Mouse (Mus musculus) embryonic facial prominence, embryonic 13.5 days (tissue): ENCODE measurements around the gene Smarcd3. TPM values are rescaled to one million over a fixed set of nuclear protein-coding genes. Genes with fewer than 3 reads are reported as not detected.

ENCODE experiments used
- ATAC-seq: fragments of 200-750 bp; cut with Nextera tagmentation; 2 replicates; pipeline ENCODE4 v1.8.0; 2017; ENCODE audit warnings: low read depth; ENCODE audit not compliant: insufficient number of reproducible peaks, insufficient read depth, low FRiP score, low TSS enrichment
- H3K27ac ChIP-seq: fragments of 300-500 bp; sonication (generic); 2 replicates; pipeline ENCODE4 v1.5.1; 2015; ENCODE audit warnings: moderate library complexity, mild to moderate bottlenecking, inconsistent platforms
- H3K27me3 ChIP-seq: fragments of 300-500 bp; sonication (generic); 2 replicates; pipeline ENCODE4 v1.6.1; 2015; ENCODE audit warnings: mild to moderate bottlenecking, inconsistent platforms
- H3K36me3 ChIP-seq: fragments of 300-500 bp; sonication (generic); 2 replicates; pipeline ENCODE4 v1.6.1; 2015; ENCODE audit warnings: mild to moderate bottlenecking, inconsistent platforms
- H3K4me1 ChIP-seq: fragments of 300-500 bp; sonication (generic); 2 replicates; pipeline ENCODE4 v1.6.1; 2015; ENCODE audit warnings: inconsistent platforms
- H3K4me2 ChIP-seq: fragments of 300-500 bp; sonication (generic); 2 replicates; pipeline ENCODE4 v1.6.1; 2015; ENCODE audit warnings: moderate library complexity, mild to moderate bottlenecking, inconsistent platforms
- H3K4me3 ChIP-seq: fragments of 300-500 bp; sonication (generic); 2 replicates; pipeline ENCODE4 v1.5.1; 2015; ENCODE audit warnings: mild to moderate bottlenecking, inconsistent platforms
- H3K9ac ChIP-seq: fragments of 300-500 bp; sonication (generic); 2 replicates; pipeline ENCODE4 v1.6.1; 2015; ENCODE audit warnings: mild to moderate bottlenecking, inconsistent platforms
- H3K9me3 ChIP-seq: fragments of 300-500 bp; sonication (generic); 2 replicates; pipeline ENCODE4 v1.6.1; 2016; ENCODE audit warnings: inconsistent platforms
- WGBS: fragments of 180-500 bp; shearing (Covaris S2); methylation state at CpG from one replicate; pipeline ENCODE4 v1.1.7; 2015; ENCODE audit warnings: mixed read lengths; 5-methylcytosine and 5-hydroxymethylcytosine counted together
- polyA plus RNA-seq: library from polyadenylated mRNA; unstranded; fragments of >200 nt; fragmentation: Nextera tagmentation; extraction: Ambion mirVana; gene quantifications from 2 replicates; pipeline ENCODE4 v1.2.1, GENCODE M21; 2015

Smarcd3 gene
- polyA plus RNA-seq, 1 experiment from 2014 or later = 43.5 TPM

- Histone ChIP-seq H3K4me3 (no peak overlapping the region), H3K27me3 (peaks cover 13% of the 10 kb centered on the region), H3K27ac (no peak overlapping the region), H3K9ac (no peak overlapping the region), H3K4me2 (no peak overlapping the region), H3K36me3 (peaks cover 56% of the 10 kb centered on the region), H3K4me1 (peaks cover 49% of the 10 kb centered on the region), H3K9me3 (no peaks in the 10 kb centered on the region)
- no peak for ATAC-seq
- WGBS = 84% methylated on average over 5 of the region's 5 CpGs
Observed at GRCm38 (mm10) chr5:24595261-24595660, 28.9 kb downstream of the Smarcd3 start.

DNA sequence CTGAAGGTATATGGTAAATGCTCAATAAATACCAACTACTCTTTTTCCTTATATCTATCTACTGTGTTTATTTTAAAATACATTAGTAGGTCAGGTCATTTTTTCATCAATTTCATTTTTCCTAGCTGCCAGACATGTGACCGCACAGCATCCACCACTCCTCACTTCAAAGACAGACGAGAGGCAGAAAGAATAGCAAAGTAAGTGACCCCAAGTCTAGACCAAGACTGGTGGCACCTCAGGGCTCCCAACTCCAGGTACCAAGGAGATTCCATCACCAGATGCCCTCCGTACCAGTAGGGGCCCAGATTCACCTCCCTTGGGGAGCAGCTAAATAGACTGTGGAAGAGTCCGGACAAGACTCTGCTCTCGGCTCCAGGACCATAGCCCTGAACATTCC, 29.9 kb downstream of the Smarcd3 start:
- 87% methylated on average over 5 of the region's 5 CpGs for WGBS
- H3K4me1 ChIP-seq = peaks cover 44% of the 10 kb centered on the region
- no peaks in the 10 kb centered on the region for H3K9me3 ChIP-seq
- no peak overlapping the region for H3K4me2 ChIP-seq
- no peak overlapping the region for H3K9ac ChIP-seq
- no peak overlapping the region for H3K4me3 ChIP-seq
- H3K27ac ChIP-seq = no peak overlapping the region
- ATAC-seq = no peak
- H3K36me3 ChIP-seq = peaks cover 62% of the 10 kb centered on the region
- H3K27me3 ChIP-seq = peaks cover 13% of the 10 kb centered on the region

DNA sequence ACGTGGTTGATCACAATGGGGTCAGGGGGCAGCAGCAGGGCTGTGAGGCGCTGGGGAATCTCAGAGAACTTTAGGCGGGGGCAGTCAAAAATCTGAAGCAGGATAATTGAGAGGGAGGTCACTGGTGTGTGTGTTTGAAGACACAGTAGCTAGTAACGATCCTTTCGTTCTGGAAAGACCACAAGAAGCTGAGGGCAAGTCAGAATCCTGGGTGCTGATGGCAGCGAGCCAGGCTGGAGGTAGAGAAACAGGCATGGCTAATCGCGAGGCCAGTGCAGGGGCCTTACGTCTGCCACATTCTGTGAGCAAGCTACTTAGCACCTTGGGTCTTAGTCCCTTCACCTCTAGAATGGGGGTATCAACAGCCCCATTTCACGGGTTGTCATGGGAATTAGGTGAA, 30.3 kb downstream of the Smarcd3 start:
- H3K9me3 ChIP-seq = no peaks in the 10 kb centered on the region
- H3K4me2 ChIP-seq = no peak overlapping the region
- no peak overlapping the region for H3K4me3 ChIP-seq
- no peak overlapping the region for H3K9ac ChIP-seq
- no peak overlapping the region for H3K27ac ChIP-seq
- peaks cover 39% of the 10 kb centered on the region for H3K4me1 ChIP-seq
- ATAC-seq = no peak
- peaks cover 13% of the 10 kb centered on the region for H3K27me3 ChIP-seq
- H3K36me3 ChIP-seq = peaks cover 66% of the 10 kb centered on the region
- WGBS = 74% methylated on average over 10 of the region's 10 CpGs

GRCm38 (mm10) chr5:24593230-24593629, 31.0 kb downstream of the Smarcd3 start:
- Histone ChIP-seq H3K4me1 (peaks cover 35% of the 10 kb centered on the region), H3K4me2 (no peak overlapping the region), H3K27ac (no peak overlapping the region), H3K9ac (no peak overlapping the region), H3K9me3 (no peaks in the 10 kb centered on the region), H3K36me3 (peaks cover 73% of the 10 kb centered on the region), H3K4me3 (no peak overlapping the region), H3K27me3 (peaks cover 13% of the 10 kb centered on the region)
- no peak for ATAC-seq
- 77% methylated on average over 10 of the region's 10 CpGs for WGBS

GRCm38 (mm10) chr5:24592471-24593160, 31.6 kb downstream of the Smarcd3 start:
- 59% methylated on average over 21 of the region's 21 CpGs for WGBS
- H3K4me1 ChIP-seq = peaks cover 36% of the 10 kb centered on the region
- 0 out of 2 replicates have a peak overlapping the region, but pooled peaks have one; percentile 32 for H3K9ac ChIP-seq
- H3K27ac ChIP-seq = no peak overlapping the region
- H3K27me3 ChIP-seq = peaks cover 13% of the 10 kb centered on the region
- ATAC-seq = no peak
- H3K9me3 ChIP-seq = no peaks in the 10 kb centered on the region
- H3K4me2 ChIP-seq = no peak overlapping the region
- H3K36me3 ChIP-seq = peaks cover 75% of the 10 kb centered on the region
- no peak overlapping the region for H3K4me3 ChIP-seq

DNA sequence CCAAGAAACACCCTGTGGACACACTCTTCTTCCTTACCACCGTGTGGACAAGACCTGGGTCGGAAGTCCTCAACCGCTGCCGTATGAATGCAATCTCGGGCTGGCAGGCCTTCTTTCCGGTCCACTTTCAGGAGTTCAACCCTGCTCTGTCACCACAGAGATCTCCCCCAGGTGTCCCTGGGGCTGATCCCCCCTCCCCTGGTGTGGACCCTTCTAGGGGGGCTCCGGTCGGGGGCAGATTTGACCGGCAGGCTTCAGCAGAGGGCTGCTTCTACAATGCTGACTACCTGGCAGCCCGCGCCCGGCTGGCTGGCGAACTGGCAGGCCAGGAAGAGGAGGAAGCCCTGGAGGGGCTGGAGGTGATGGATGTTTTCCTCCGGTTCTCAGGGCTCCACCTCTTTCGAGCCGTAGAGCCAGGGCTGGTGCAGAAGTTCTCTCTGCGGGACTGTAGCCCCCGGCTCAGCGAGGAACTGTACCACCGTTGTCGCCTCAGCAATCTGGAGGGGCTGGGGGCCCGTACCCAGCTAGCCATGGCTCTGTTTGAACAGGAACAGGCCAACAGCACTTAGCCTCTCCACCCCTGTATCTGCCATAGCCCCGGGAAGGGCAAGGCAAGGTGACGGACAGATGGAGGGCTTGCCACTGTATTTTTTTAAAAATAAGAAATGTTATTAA, 32.3 kb downstream of the Smarcd3 start:
- Histone ChIP-seq H3K27me3 (peaks cover 13% of the 10 kb centered on the region), H3K4me2 (no peak overlapping the region), H3K9me3 (no peaks in the 10 kb centered on the region), H3K27ac (no peak overlapping the region), H3K36me3 (peaks cover 75% of the 10 kb centered on the region), H3K4me1 (peaks cover 38% of the 10 kb centered on the region), H3K4me3 (no peak overlapping the region), H3K9ac (peak overlapping the region; percentile 36; the same call in 1 of the 2 replicates)
- 57% methylated on average over 24 of the region's 24 CpGs for WGBS
- no peak for ATAC-seq

DNA sequence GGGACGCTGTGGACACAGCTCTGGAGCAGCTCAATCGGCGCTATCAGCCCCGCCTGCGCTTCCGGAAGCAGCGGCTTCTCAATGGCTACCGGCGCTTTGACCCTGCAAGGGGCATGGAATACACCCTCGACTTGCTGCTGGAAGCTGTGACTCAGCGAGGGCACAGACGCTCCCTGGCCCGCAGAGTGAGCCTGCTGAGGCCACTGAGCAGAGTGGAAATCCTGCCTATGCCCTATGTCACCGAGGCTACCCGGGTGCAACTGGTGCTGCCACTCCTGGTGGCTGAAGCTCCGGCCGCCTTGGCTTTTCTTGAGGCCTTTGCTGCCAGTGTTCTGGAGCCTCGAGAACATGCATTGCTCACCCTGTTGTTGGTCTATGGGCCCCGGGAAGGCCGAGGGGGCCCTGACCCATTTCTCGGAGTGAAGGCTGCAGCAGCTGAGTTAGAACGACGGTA, 32.9 kb downstream of the Smarcd3 start:
- peaks cover 73% of the 10 kb centered on the region for H3K36me3 ChIP-seq
- ATAC-seq = no peak
- peak overlapping the region; percentile 14; the same call in 1 of the 2 replicates for H3K4me2 ChIP-seq
- H3K9me3 ChIP-seq = no peaks in the 10 kb centered on the region
- 29% methylated on average over 23 of the region's 23 CpGs for WGBS
- H3K4me3 ChIP-seq = no peak overlapping the region
- H3K4me1 ChIP-seq = peaks cover 33% of the 10 kb centered on the region
- H3K27me3 ChIP-seq = peaks cover 13% of the 10 kb centered on the region
- no peak overlapping the region; the same call in 1 of the 2 replicates for H3K27ac ChIP-seq
- peak overlapping the region; percentile 36; the same call in 1 of the 2 replicates for H3K9ac ChIP-seq

GRCm38 (mm10) chr5:24589511-24590500, 34.4 kb downstream of the Smarcd3 start:
- ATAC-seq = no peak
- Histone ChIP-seq H3K4me3 (no peak overlapping the region), H3K4me1 (peaks cover 39% of the 10 kb centered on the region), H3K27me3 (peaks cover 13% of the 10 kb centered on the region), H3K9me3 (no peaks in the 10 kb centered on the region), H3K27ac (no peak overlapping the region), H3K36me3 (peaks cover 58% of the 10 kb centered on the region), H3K9ac (no peak overlapping the region), H3K4me2 (no peak overlapping the region)
- 91% methylated on average over 20 of the region's 20 CpGs for WGBS

DNA sequence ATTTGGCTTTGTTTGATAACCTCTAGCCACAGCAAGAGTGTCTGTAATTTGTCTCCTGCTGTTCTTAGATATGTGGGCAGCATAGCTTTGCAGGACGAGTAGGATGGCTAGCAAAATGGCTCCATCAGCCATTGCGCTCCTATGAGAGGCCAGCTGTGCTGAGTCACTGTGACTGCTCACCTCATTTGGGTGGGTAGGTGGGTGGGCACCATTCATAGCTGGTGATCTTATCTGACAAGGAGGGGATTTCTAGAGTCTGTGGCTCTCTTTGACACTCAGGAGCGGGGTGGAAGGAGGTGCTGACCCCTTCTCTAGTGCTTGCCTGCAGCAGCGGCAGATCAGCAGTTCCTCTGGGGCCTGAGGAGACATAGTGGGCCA, 37.0 kb downstream of the Smarcd3 start:
- peaks cover 32% of the 10 kb centered on the region for H3K36me3 ChIP-seq
- 24% methylated on average over 4 of the region's 4 CpGs for WGBS
- H3K9ac ChIP-seq = peak overlapping the region; percentile 87
- peak overlapping the region; percentile 73 for H3K27ac ChIP-seq
- H3K27me3 ChIP-seq = peaks cover 7% of the 10 kb centered on the region; the same call in 1 of the 2 replicates
- H3K4me3 ChIP-seq = peak overlapping the region; percentile 87
- H3K9me3 ChIP-seq = no peaks in the 10 kb centered on the region
- ATAC-seq = no peak
- H3K4me2 ChIP-seq = peak overlapping the region; percentile 92
- H3K4me1 ChIP-seq = peaks cover 36% of the 10 kb centered on the region

GRCm38 (mm10) chr5:24586547-24587199, 37.5 kb downstream of the Smarcd3 start, which contains the start of gene Chpf2:
Gene Chpf2 (plus strand): TSS chr5:24586741.
- Histone ChIP-seq H3K27me3 (peaks cover 4% of the 10 kb centered on the region; the same call in 1 of the 2 replicates), H3K4me1 (peaks cover 32% of the 10 kb centered on the region), H3K4me3 (peak within 1 kb of the TSS; percentile 87), H3K9me3 (no peaks in the 10 kb centered on the region), H3K4me2 (peak within 1 kb of the TSS; percentile 92), H3K27ac (peak within 1 kb of the TSS; percentile 73), H3K36me3 (peaks cover 26% of the 10 kb centered on the region), H3K9ac (peak within 1 kb of the TSS; percentile 87)
- under 1% methylated on average over 43 of the region's 43 CpGs for WGBS
- ATAC-seq = peak; percentile 87
